Mouse (Mus musculus): ENCODE data around the gene Pcdh7. TPM values are rescaled to one million over a fixed set of nuclear protein-coding genes. Genes with fewer than 3 reads are reported as not detected.
A peak's percentile ranks its signal among the peaks of the same experiment; 100 is the strongest.

Gene Pcdh7
- polyA plus RNA-seq, 2 experiments = 0.34 to 0.64 TPM

- H3K4me1 ChIP-seq (replicated peaks; ENCODE audit: control insufficient read depth in 2 of 2, insufficient read depth in 2 of 2, low read length in 1 of 2) = no peaks in the 10 kb centered on the region; a peak in 1 of 4 replicates
- H3K9ac ChIP-seq (replicated peaks) = peak overlapping the region; percentile 59
- peak in 1 of 3 experiments; percentile 35 for DNase-seq (ENCODE audit: low read depth in 3 of 3, low spot score in 3 of 3)
- ATAC-seq (ENCODE audit: insufficient read depth) = peak; percentile 54
- H3K27ac ChIP-seq = peak overlapping the region; percentile 5; the same call in 1 of the 2 replicates
- peak overlapping the region; percentile 57 to 60 for H3K4me3 ChIP-seq (ENCODE audit: insufficient read depth in 1 of 2, low read depth in 2 of 2, low read length in 2 of 2)
- peak; percentile 62 for TF ChIP-seq CTCF (IDR thresholded peaks at IDR 0.05; ENCODE audit: low read depth)
- peak; percentile 21; the same call in 1 of the 2 replicates for TF ChIP-seq EP300 (IDR thresholded peaks at IDR 0.05; ENCODE audit: low read depth)
- no peaks in the 10 kb centered on the region for H3K36me3 ChIP-seq (replicated peaks; ENCODE audit: control insufficient read depth, insufficient read depth, low read depth)
- peak overlapping the region; percentile 90 for H3K4me2 ChIP-seq (ENCODE audit: low read depth)
- no peaks in the 10 kb centered on the region for H3K9me3 ChIP-seq (ENCODE audit: control insufficient read depth, low read length)
- WGBS (ENCODE audit: insufficient replicate concordance) = under 1% methylated on average over 40 of the region's 45 CpGs
- H3K27me3 ChIP-seq (ENCODE audit: control insufficient read depth, insufficient read depth, low read length) = peaks cover 38% of the 10 kb centered on the region
These were observed 2.9 kb upstream of the Pcdh7 start for GRCm38 (mm10) chr5:57714621-57715523.

GRCm38 (mm10) chr5:57715524-57716400 is 2.0 kb upstream of the Pcdh7 start:
- WGBS (ENCODE audit: insufficient replicate concordance) = under 1% methylated on average over 51 of the region's 53 CpGs
- Histone ChIP-seq H3K9ac (replicated peaks) (peak overlapping the region; percentile 59), H3K4me1 (replicated peaks; ENCODE audit: control insufficient read depth in 2 of 2, insufficient read depth in 2 of 2, low read length in 1 of 2) (peaks cover 0 to 6% of the 10 kb centered on the region in 2 experiments; a peak in 2 of 4 replicates), H3K4me3 (ENCODE audit: insufficient read depth in 1 of 2, low read depth in 2 of 2, low read length in 2 of 2) (peak overlapping the region; percentile 57 to 60), H3K27ac (peak overlapping the region; percentile 5; the same call in 1 of the 2 replicates), H3K36me3 (replicated peaks; ENCODE audit: control insufficient read depth, insufficient read depth, low read depth) (no peaks in the 10 kb centered on the region), H3K9me3 (ENCODE audit: control insufficient read depth, low read length) (no peaks in the 10 kb centered on the region), H3K4me2 (ENCODE audit: low read depth) (peak overlapping the region; percentile 90), H3K27me3 (ENCODE audit: control insufficient read depth, insufficient read depth, low read length) (peaks cover 47% of the 10 kb centered on the region)
- ATAC-seq (ENCODE audit: insufficient read depth) = peak; percentile 57
- TF ChIP-seq CTCF (IDR thresholded peaks at IDR 0.05; ENCODE audit: low read depth) = no peak
- no peak for TF ChIP-seq EP300 (IDR thresholded peaks at IDR 0.05; ENCODE audit: low read depth)
- DNase-seq (ENCODE audit: low read depth in 3 of 3, low spot score in 3 of 3) = peak in 1 of 3 experiments; percentile 35

- Histone ChIP-seq H3K36me3 (replicated peaks; ENCODE audit: control insufficient read depth, insufficient read depth, low read depth) (no peaks in the 10 kb centered on the region), H3K4me2 (ENCODE audit: low read depth) (peak overlapping the region; percentile 90), H3K4me3 (ENCODE audit: insufficient read depth in 1 of 2, low read depth in 2 of 2, low read length in 2 of 2) (peak overlapping the region; percentile 57 to 60), H3K4me1 (replicated peaks; ENCODE audit: control insufficient read depth in 2 of 2, insufficient read depth in 2 of 2, low read length in 1 of 2) (peaks cover 0 to 7% of the 10 kb centered on the region in 2 experiments; a peak in 2 of 4 replicates), H3K9me3 (ENCODE audit: control insufficient read depth, low read length) (no peaks in the 10 kb centered on the region), H3K27me3 (ENCODE audit: control insufficient read depth, insufficient read depth, low read length) (peaks cover 56% of the 10 kb centered on the region), H3K9ac (replicated peaks) (peak overlapping the region; percentile 27), H3K27ac (no peak overlapping the region)
- WGBS (ENCODE audit: insufficient replicate concordance) = under 1% methylated on average over 29 of the region's 29 CpGs
- TF ChIP-seq EP300 (IDR thresholded peaks at IDR 0.05; ENCODE audit: low read depth) (no peak), CTCF (IDR thresholded peaks at IDR 0.05; ENCODE audit: low read depth) (no peak)
- ATAC-seq (ENCODE audit: insufficient read depth) (no peak), DNase-seq (ENCODE audit: low read depth in 3 of 3, low spot score in 3 of 3) (peak in 1 of 3 experiments; percentile 22)
These were observed 1.1 kb upstream of the Pcdh7 start for GRCm38 (mm10) chr5:57716421-57717237.

- whole genome bisulfite sequencing (ENCODE audit: insufficient replicate concordance) = under 1% methylated on average over 53 of the region's 53 CpGs
- peaks cover 61% of the 10 kb centered on the region for H3K27me3 ChIP-seq (ENCODE audit: control insufficient read depth, insufficient read depth, low read length)
- peak in 1 of 3 experiments; percentile 27 for DNase-seq (ENCODE audit: low read depth in 3 of 3, low spot score in 3 of 3)
- peak; percentile 21; the same call in 1 of the 2 replicates for ATAC-seq (ENCODE audit: insufficient read depth)
- peak overlapping the region; percentile 90 for H3K4me2 ChIP-seq (ENCODE audit: low read depth)
- H3K4me1 ChIP-seq (replicated peaks; ENCODE audit: control insufficient read depth in 2 of 2, insufficient read depth in 2 of 2, low read length in 1 of 2) = peaks cover 0 to 7% of the 10 kb centered on the region in 2 experiments; a peak in 2 of 4 replicates
- no peaks in the 10 kb centered on the region for H3K9me3 ChIP-seq (ENCODE audit: control insufficient read depth, low read length)
- no peaks in the 10 kb centered on the region for H3K36me3 ChIP-seq (replicated peaks; ENCODE audit: control insufficient read depth, insufficient read depth, low read depth)
- peak overlapping the region; percentile 57 to 60 for H3K4me3 ChIP-seq (ENCODE audit: insufficient read depth in 1 of 2, low read depth in 2 of 2, low read length in 2 of 2)
- H3K27ac ChIP-seq = no peak overlapping the region
- H3K9ac ChIP-seq (replicated peaks) = 0 out of 2 replicates have a peak overlapping the region, but pooled peaks have one; percentile 15
- TF ChIP-seq CTCF (IDR thresholded peaks at IDR 0.05; ENCODE audit: low read depth) = no peak
- no peak for TF ChIP-seq EP300 (IDR thresholded peaks at IDR 0.05; ENCODE audit: low read depth)
These were observed 395 bp upstream of the Pcdh7 start for GRCm38 (mm10) chr5:57717238-57717905.

All from liver, embryonic 14.5 days (tissue).